ENCODE assay signal across 11 mouse cellular contexts in the genomic region with DNA sequence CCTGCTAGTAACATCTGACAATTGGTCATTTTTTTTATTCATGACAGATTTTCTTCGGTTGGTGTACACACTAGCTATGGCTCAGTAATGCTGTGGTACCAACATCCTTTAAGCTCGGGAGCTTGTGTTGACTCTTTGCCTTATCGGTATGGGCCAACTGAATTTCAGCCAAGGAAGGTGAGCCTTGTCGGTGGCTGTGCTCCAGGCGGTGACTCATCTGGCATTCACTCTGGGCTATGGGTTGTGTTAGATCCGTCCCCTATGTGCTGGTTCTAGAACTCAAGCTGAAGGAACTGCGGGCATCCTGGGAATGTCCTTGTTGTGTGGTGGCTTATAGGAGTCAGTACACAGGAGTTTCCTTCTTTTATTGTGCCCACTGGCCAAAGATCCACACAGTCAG. TPM values are rescaled to one million over a fixed set of nuclear protein-coding genes. Genes with fewer than 3 reads are reported as not detected.
A peak's percentile ranks its signal among the peaks of the same experiment; 100 is the strongest.
DNase-seq lines count a peak whose midpoint lies in the region; ATAC-seq lines count a peak whose summit lies in the region.
"Had no signal": no experiment of that assay in that cellular context is flagged by ENCODE, and none has a peak within 500 bp of the region (broad histone marks: within the 10 kb centered on the region; RNA-seq: fewer than 3 reads in every experiment).

No protein-coding gene starts in this region.

- 77% methylated on average over 7 of the region's 7 CpGs for WGBS in heart, embryonic 11.5 days (ENCODE audit: insufficient replicate concordance)
- WGBS in heart, embryonic 14.5 days, result 53% methylated on average over 7 of the region's 7 CpGs
- WGBS in limb, embryonic 10.5 days, result 92% methylated on average over 7 of the region's 7 CpGs

- no peak overlapping the region for H3K4me2 ChIP-seq in heart, embryonic 11.5 days
- no peak overlapping the region for H3K4me2 ChIP-seq in heart, embryonic 14.5 days (ENCODE audit: low read length)
- H3K4me2 ChIP-seq: lung, embryonic 14.5 days had no signal

- H3K4me1 ChIP-seq in heart, embryonic 11.5 days (ENCODE audit: control insufficient read depth, insufficient read depth, low read length), result no peaks in the 10 kb centered on the region
- no peaks in the 10 kb centered on the region for H3K4me1 ChIP-seq in heart, embryonic 14.5 days (ENCODE audit: control insufficient read depth in 2 of 2, insufficient read depth in 2 of 2, low read length in 2 of 2)
- H3K4me1 ChIP-seq in limb, embryonic 10.5 days, result no peaks in the 10 kb centered on the region

- H3K4me3 ChIP-seq in heart, embryonic 11.5 days (ENCODE audit: low read depth, low read length), result no peak overlapping the region
- no peak overlapping the region for H3K4me3 ChIP-seq in heart, embryonic 14.5 days (ENCODE audit: control insufficient read depth in 1 of 2, insufficient read depth in 1 of 2, low read depth in 1 of 2, low read length in 2 of 2)
- no peak overlapping the region for H3K4me3 ChIP-seq in limb, embryonic 10.5 days

- no peaks in the 10 kb centered on the region for H3K9me3 ChIP-seq in heart, embryonic 11.5 days (replicated peaks; ENCODE audit: control insufficient read depth, low read length)
- no peaks in the 10 kb centered on the region for H3K9me3 ChIP-seq in heart, embryonic 14.5 days (ENCODE audit: control insufficient read depth, low read length)
- H3K9me3 ChIP-seq in limb, embryonic 10.5 days (replicated peaks), result no peaks in the 10 kb centered on the region

- H3K27ac ChIP-seq in heart, embryonic 11.5 days (ENCODE audit: low read depth, low read length), result no peak overlapping the region
- H3K27ac ChIP-seq in heart, embryonic 14.5 days (replicated peaks in 1 of 2; ENCODE audit: control insufficient read depth in 1 of 2, insufficient read depth in 1 of 2, low read depth in 2 of 2, low read length in 2 of 2), result no peak overlapping the region
- H3K27ac ChIP-seq in limb, embryonic 10.5 days, result no peak overlapping the region

- no peak overlapping the region for H3K9ac ChIP-seq in heart, embryonic 11.5 days (ENCODE audit: low read depth, low read length)
- no peak overlapping the region for H3K9ac ChIP-seq in heart, embryonic 14.5 days (ENCODE audit: low read length)
- H3K9ac ChIP-seq: lung, embryonic 14.5 days had no signal

- no peaks in the 10 kb centered on the region for H3K27me3 ChIP-seq in heart, embryonic 11.5 days (ENCODE audit: control insufficient read depth, insufficient read depth, low read length)
- no peaks in the 10 kb centered on the region for H3K27me3 ChIP-seq in heart, embryonic 14.5 days (ENCODE audit: control insufficient read depth, insufficient read depth, low read length)
- no peaks in the 10 kb centered on the region for H3K27me3 ChIP-seq in limb, embryonic 10.5 days (ENCODE audit: low read depth, poor library complexity, severe bottlenecking)

- H3K36me3 ChIP-seq in heart, embryonic 11.5 days (ENCODE audit: control insufficient read depth, insufficient read depth, low read length), result no peaks in the 10 kb centered on the region
- H3K36me3 ChIP-seq in heart, embryonic 14.5 days (ENCODE audit: control insufficient read depth, insufficient read depth, low read length), result no peaks in the 10 kb centered on the region
- no peaks in the 10 kb centered on the region for H3K36me3 ChIP-seq in limb, embryonic 10.5 days

- peak; percentile 89 for DNase-seq in heart, adult 11 months
- DNase-seq in 416B (ENCODE audit: low read depth), result peak; percentile 60
- DNase-seq in adrenal gland, postnatal 36 days, result peak; percentile 72 to 75
- no peak for DNase-seq in spleen, postnatal 10 days (ENCODE audit: low spot score in 2 of 2)
- DNase-seq in limb, embryonic 10.5 days (ENCODE audit: low spot score), result no peak
- DNase-seq: kidney, postnatal 25 days; lung, embryonic 14.5 days had no signal

- ATAC-seq in heart, embryonic 11.5 days (replicated peaks; ENCODE audit: insufficient number of reproducible peaks, low FRiP score, low TSS enrichment), result no peak
- ATAC-seq in heart, embryonic 14.5 days (ENCODE audit: insufficient number of reproducible peaks, insufficient read depth, low FRiP score, low read depth), result peak; percentile 21; the same call in 1 of the 2 replicates
- ATAC-seq in megakaryocyte-erythroid progenitor cell, adult 5-6 weeks (replicated peaks; ENCODE audit: low FRiP score, low TSS enrichment, poor library complexity, severe bottlenecking), result no peak
- ATAC-seq: hindbrain, embryonic 16.5 days had no signal

RNA-seq across cellular contexts. Expression of a gene that starts 14.3 kb away (rescaled TPM):
- polyA plus RNA-seq in heart, embryonic 11.5 days (2014; fragmentation: Nextera tagmentation; extraction: Ambion mirVana), result 0.55 and 4.3 TPM in 2 replicates
- 1 to 10 TPM in 1 of 2 experiments, under 1 TPM in 1; 0.33 to 1.7 TPM for total RNA-seq in adrenal gland, postnatal 36 days (2021)
- polyA plus RNA-seq in heart, embryonic 14.5 days (2014; fragmentation: Nextera tagmentation; extraction: Ambion mirVana), result 2.6 TPM in 2 replicates
- not detected in 2 replicates for total RNA-seq in megakaryocyte-erythroid progenitor cell, adult 5-6 weeks (2014; fragmentation: Nextera tagmentation)
- not detected in 2 replicates for total RNA-seq in megakaryocyte-erythroid progenitor cell, adult 5-6 weeks (2017)
- polyA plus RNA-seq in limb, embryonic 10.5 days (2016; fragmentation: Nextera tagmentation; extraction: Ambion mirVana), result 3.2 and 5.5 TPM in 2 replicates

Comparison
In these comparisons a context has a peak if more than half of its experiments do, and no peak if none do; other contexts are left out.
1. DNase-seq: peak in heart, adult 11 months (single experiment), 416B (single experiment) and adrenal gland, postnatal 36 days (2 of 2); none in spleen, postnatal 10 days (0 of 2) and limb, embryonic 10.5 days (single experiment).